Mouse (Mus musculus) megakaryocyte, embryonic 14.5 days (primary cell): Measurements from ENCODE around the gene Gse1.

Experiments
- FLI1 ChIP-seq: IDR thresholded peaks from 2 replicates; pipeline ENCODE4 v1.6.1; 2012; ENCODE audit warnings: low read length, inconsistent platforms, mixed read lengths
- GATA1 ChIP-seq: IDR thresholded peaks from 3 replicates; pipeline ENCODE4 v1.6.1; 2012; ENCODE audit warnings: mixed read lengths, low read length, inconsistent platforms, borderline replicate concordance

GRCm38 (mm10) chr8:120409371-120410013 lies 181.2 kb downstream of the Gse1 start:
- TF ChIP-seq GATA1 (no peak), FLI1 (no peak)
